Mouse (Mus musculus) forebrain, postnatal 0 days (tissue): Measurements from ENCODE around the gene Gm11146. TPM values are rescaled to one million over a fixed set of nuclear protein-coding genes. Genes with fewer than 3 reads are reported as not detected.

ENCODE experiments used
- ATAC-seq: fragments of 200-750 bp; cut with Nextera tagmentation; 2 replicates; pipeline ENCODE4 v1.8.0; 2017; ENCODE audit warnings: mild to moderate bottlenecking, moderate library complexity
- DNase-seq: peaks from one replicate; pipeline ENCODE4 v3.0.0-alpha.2; 2015
- H3K27ac ChIP-seq: fragments of 300-500 bp; sonication (generic); 2 replicates; pipeline ENCODE4 v1.5.1; 2014; ENCODE audit warnings: low read depth, mild to moderate bottlenecking, antibody characterized with exemption, low read length, moderate library complexity, mixed read lengths
- H3K27me3 ChIP-seq: fragments of 300-500 bp; sonication (generic); 2 replicates; pipeline ENCODE4 v1.6.1; 2014; ENCODE audit warnings: mild to moderate bottlenecking, low read length, mixed read lengths; ENCODE audit not compliant: insufficient read depth
- H3K36me3 ChIP-seq: fragments of 300-500 bp; sonication (generic); 2 replicates; pipeline ENCODE4 v1.6.1; 2014; ENCODE audit warnings: mild to moderate bottlenecking, moderate library complexity; ENCODE audit not compliant: insufficient read depth
- H3K4me1 ChIP-seq: fragments of 300-500 bp; sonication (generic); 2 replicates; pipeline ENCODE4 v1.6.1; 2014; ENCODE audit warnings: antibody characterized with exemption; ENCODE audit not compliant: insufficient read depth
- H3K4me2 ChIP-seq: fragments of 300-500 bp; sonication (generic); 2 replicates; pipeline ENCODE4 v1.6.1; 2014; ENCODE audit warnings: low read depth, mild to moderate bottlenecking, moderate library complexity
- H3K4me3 ChIP-seq: fragments of 300-500 bp; sonication (generic); 2 replicates; pipeline ENCODE4 v1.5.1; 2014; ENCODE audit warnings: low read depth, low read length, mixed read lengths
- H3K9ac ChIP-seq: fragments of 300-500 bp; sonication (generic); 2 replicates; pipeline ENCODE4 v1.6.1; 2014; ENCODE audit warnings: mild to moderate bottlenecking
- H3K9me3 ChIP-seq: fragments of 300-500 bp; sonication (generic); 2 replicates; pipeline ENCODE4 v1.6.1; 2016; ENCODE audit warnings: low read length
- CTCF ChIP-seq: sonication (generic); IDR thresholded peaks from 2 replicates; pipeline ENCODE4 v1.5.1; 2016; ENCODE audit warnings: antibody characterized with exemption, control low read depth, low read depth
- WGBS: fragments of 180-500 bp; shearing (Covaris S2); extraction: QIAGEN DNeasy Blood & Tissue Kit; methylation state at CpG from one replicate; pipeline ENCODE4 v1.1.7; 2014; 5-methylcytosine and 5-hydroxymethylcytosine counted together
- polyA plus RNA-seq: library from polyadenylated mRNA; unstranded; fragments of >200 nt; fragmentation: Nextera tagmentation; extraction: Ambion mirVana; gene quantifications from 2 replicates; pipeline ENCODE4 v1.2.1, GENCODE M21; 2015
- total RNA-seq: library from RNA; depleted of rRNA; stranded (reverse); fragments of >200 nt; gene quantifications from 2 replicates; pipeline ENCODE4 v1.2.3, GENCODE M21; 2014

Gene Gm11146
- total and polyA plus RNA-seq, 2 experiments from 2014 or later, result not detected

DNA sequence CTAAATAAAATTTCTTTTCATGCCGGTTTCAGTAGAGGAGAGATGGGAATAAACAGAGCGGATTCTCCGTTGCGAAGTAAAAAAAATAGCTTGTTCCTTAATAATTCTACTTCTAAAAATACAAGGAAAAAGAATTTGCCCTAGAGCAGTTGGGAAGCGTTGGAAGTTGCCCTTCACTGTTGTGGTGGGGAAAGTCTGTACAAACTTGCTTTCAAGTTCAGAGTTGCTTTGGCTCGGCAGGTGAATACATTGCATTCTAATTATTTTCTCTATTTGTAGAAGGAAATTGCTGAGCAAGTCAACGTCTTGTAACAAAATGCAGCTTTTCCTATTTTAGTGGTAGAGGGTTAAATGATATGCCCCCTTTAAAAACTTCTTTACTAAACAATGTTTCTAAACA lies 6.2 kb downstream of the Gm11146 start:
- Histone ChIP-seq H3K9me3 (no peaks in the 10 kb centered on the region), H3K36me3 (no peaks in the 10 kb centered on the region; the same call in 1 of the 2 replicates), H3K4me3 (peak overlapping the region; percentile 40), H3K9ac (peak overlapping the region; percentile 69), H3K4me2 (peak overlapping the region; percentile 52), H3K27ac (peak overlapping the region; percentile 93), H3K27me3 (no peaks in the 10 kb centered on the region), H3K4me1 (no peaks in the 10 kb centered on the region)
- DNase-seq, result peak; percentile 62
- 32% methylated on average over 7 of the region's 7 CpGs for WGBS
- no peak for ATAC-seq
- no peak for TF ChIP-seq CTCF

- DNase-seq, result peak; percentile 90
- Histone ChIP-seq H3K9me3 (no peaks in the 10 kb centered on the region), H3K4me3 (peak overlapping the region; percentile 40), H3K36me3 (no peaks in the 10 kb centered on the region; the same call in 1 of the 2 replicates), H3K4me1 (no peaks in the 10 kb centered on the region), H3K27me3 (no peaks in the 10 kb centered on the region), H3K4me2 (peak overlapping the region; percentile 52), H3K27ac (peak overlapping the region; percentile 93), H3K9ac (peak overlapping the region; percentile 69)
- 11% methylated on average over 13 of the region's 13 CpGs for WGBS
- peak; percentile 81 for ATAC-seq
- TF ChIP-seq CTCF, result no peak
These were observed 7.3 kb downstream of the Gm11146 start for GRCm38 (mm10) chr16:77594553-77594952.

- Histone ChIP-seq H3K27ac (peak overlapping the region; percentile 93), H3K4me2 (peak overlapping the region; percentile 52), H3K9ac (peak overlapping the region; percentile 69), H3K27me3 (no peaks in the 10 kb centered on the region), H3K4me3 (peak overlapping the region; percentile 40), H3K36me3 (no peaks in the 10 kb centered on the region), H3K9me3 (no peaks in the 10 kb centered on the region), H3K4me1 (no peaks in the 10 kb centered on the region)
- DNase-seq, result peak; percentile 92
- no peak for TF ChIP-seq CTCF
- peak; percentile 75 for ATAC-seq
- 6% methylated on average over 12 of the region's 12 CpGs for WGBS
These were observed 8.0 kb downstream of the Gm11146 start for GRCm38 (mm10) chr16:77593828-77594421.

GRCm38 (mm10) chr16:77592986-77593385 lies 8.9 kb downstream of the Gm11146 start:
- H3K4me2 ChIP-seq, result peak overlapping the region; percentile 52
- H3K27ac ChIP-seq, result peak overlapping the region; percentile 93
- no peaks in the 10 kb centered on the region for H3K4me1 ChIP-seq
- 0 out of 2 replicates have a peak overlapping the region, but pooled peaks have one; percentile 69 for H3K9ac ChIP-seq
- no peak for ATAC-seq
- H3K4me3 ChIP-seq, result peak overlapping the region; percentile 40
- no peak for TF ChIP-seq CTCF
- WGBS, result 23% methylated on average over 3 of the region's 3 CpGs
- H3K9me3 ChIP-seq, result no peaks in the 10 kb centered on the region
- peak; percentile 70 for DNase-seq
- H3K36me3 ChIP-seq, result no peaks in the 10 kb centered on the region
- no peaks in the 10 kb centered on the region for H3K27me3 ChIP-seq

GRCm38 (mm10) chr16:77573036-77573435 lies 28.9 kb downstream of the Gm11146 start:
- TF ChIP-seq CTCF, result no peak
- Histone ChIP-seq H3K9me3 (no peaks in the 10 kb centered on the region), H3K36me3 (no peaks in the 10 kb centered on the region), H3K9ac (no peak overlapping the region), H3K4me1 (no peaks in the 10 kb centered on the region), H3K27ac (no peak overlapping the region), H3K4me2 (no peak overlapping the region), H3K27me3 (no peaks in the 10 kb centered on the region), H3K4me3 (no peak overlapping the region)
- WGBS, result 28% methylated on average over 5 of the region's 5 CpGs
- ATAC-seq (no peak; the same call in 1 of the 2 replicates), DNase-seq (no peak)

DNA sequence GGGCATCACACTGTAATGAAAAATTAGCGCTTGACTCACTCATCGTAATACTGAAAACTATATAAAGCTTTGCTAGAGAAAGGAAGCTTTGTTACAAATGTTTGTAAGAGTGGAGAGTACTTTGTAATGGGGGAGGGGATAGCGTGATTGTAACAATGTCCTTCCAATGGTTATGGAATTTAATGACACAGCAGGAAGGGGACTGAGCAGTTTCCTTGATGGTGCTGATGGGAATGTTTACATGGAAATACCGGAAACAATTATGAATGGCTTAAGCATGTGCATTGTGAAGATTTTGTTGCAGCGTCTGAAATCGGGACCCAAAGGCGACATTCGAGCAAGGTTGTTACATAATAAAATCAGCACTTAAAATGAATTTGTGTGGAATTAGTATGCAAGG lies 32.4 kb downstream of the Gm11146 start:
- no peak overlapping the region for H3K4me2 ChIP-seq
- TF ChIP-seq CTCF, result no peak
- 83% methylated on average over 8 of the region's 8 CpGs for WGBS
- no peaks in the 10 kb centered on the region for H3K27me3 ChIP-seq
- DNase-seq (no peak), ATAC-seq (no peak)
- no peaks in the 10 kb centered on the region for H3K4me1 ChIP-seq
- H3K27ac ChIP-seq, result no peak overlapping the region
- no peak overlapping the region for H3K4me3 ChIP-seq
- no peaks in the 10 kb centered on the region for H3K36me3 ChIP-seq
- H3K9ac ChIP-seq, result no peak overlapping the region
- H3K9me3 ChIP-seq, result no peaks in the 10 kb centered on the region

DNA sequence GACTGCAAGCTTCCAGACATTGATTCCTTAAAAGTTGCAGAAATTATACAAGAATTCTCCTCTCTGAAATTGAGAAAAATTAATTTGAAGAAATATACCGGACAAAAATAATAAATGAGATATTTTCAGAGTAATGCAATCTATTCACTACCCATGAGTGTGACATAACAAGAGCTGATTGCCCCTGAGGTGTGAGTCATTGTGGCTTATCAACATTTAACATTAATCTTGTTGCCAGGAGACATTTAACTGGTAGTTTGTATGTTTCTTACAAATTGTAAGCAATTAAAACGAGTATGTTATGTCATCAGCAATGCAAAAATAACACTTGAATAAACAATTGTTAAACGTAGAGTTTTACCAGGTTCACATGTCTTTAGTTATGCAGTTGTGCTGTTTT lies 33.5 kb downstream of the Gm11146 start:
- ATAC-seq, result no peak
- no peak for TF ChIP-seq CTCF

More for the DNA sequence above, 33.5 kb downstream of the Gm11146 start:
- no peak for DNase-seq
- Histone ChIP-seq H3K9me3 (no peaks in the 10 kb centered on the region), H3K36me3 (no peaks in the 10 kb centered on the region), H3K4me2 (no peak overlapping the region), H3K27ac (no peak overlapping the region), H3K27me3 (no peaks in the 10 kb centered on the region), H3K9ac (no peak overlapping the region), H3K4me1 (no peaks in the 10 kb centered on the region), H3K4me3 (no peak overlapping the region)
- WGBS, result 70% methylated on average over 3 of the region's 3 CpGs
